Mouse (Mus musculus): ENCODE measurements around the gene Wdfy1. TPM values are rescaled to one million over a fixed set of nuclear protein-coding genes. Genes with fewer than 3 reads are reported as not detected.

The Wdfy1 gene
- polyA plus RNA-seq, 3 experiments from 2014 or later = 20.1 to 33.5 (median 22.2) TPM

- no peak for ATAC-seq
Measured at GRCm38 (mm10) chr1:79710216-79710615, 65.7 kb downstream of the Wdfy1 start.

GRCm38 (mm10) chr1:79707383-79707782 lies 68.6 kb downstream of the Wdfy1 start:
- ATAC-seq = no peak

GRCm38 (mm10) chr1:79706707-79707106 lies 69.2 kb downstream of the Wdfy1 start:
- no peak for ATAC-seq

- no peak for ATAC-seq
Measured at GRCm38 (mm10) chr1:79704672-79705071, 71.3 kb downstream of the Wdfy1 start.

DNA sequence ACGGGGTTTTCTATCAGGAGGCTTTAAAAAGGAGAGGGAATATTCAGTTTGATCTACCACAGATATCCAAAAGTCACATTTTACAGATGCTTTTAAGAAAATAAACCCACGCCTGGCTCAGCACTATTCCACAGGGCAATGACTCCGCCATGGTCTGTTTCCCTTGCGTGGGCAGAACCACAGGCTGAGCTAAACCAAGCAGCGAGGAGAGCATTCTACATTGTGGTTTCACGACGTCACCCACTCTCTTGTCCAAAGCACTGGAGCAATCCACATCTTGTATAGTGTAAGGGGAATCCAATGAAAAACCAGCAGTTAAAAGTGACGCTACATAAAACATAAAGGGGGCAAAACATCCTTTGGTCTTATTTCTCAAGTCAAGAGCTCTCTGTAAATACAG lies 72.4 kb downstream of the Wdfy1 start:
- ATAC-seq = peak; percentile 47

GRCm38 (mm10) chr1:79698506-79698905 lies 77.4 kb downstream of the Wdfy1 start:
- ATAC-seq = no peak

DNA sequence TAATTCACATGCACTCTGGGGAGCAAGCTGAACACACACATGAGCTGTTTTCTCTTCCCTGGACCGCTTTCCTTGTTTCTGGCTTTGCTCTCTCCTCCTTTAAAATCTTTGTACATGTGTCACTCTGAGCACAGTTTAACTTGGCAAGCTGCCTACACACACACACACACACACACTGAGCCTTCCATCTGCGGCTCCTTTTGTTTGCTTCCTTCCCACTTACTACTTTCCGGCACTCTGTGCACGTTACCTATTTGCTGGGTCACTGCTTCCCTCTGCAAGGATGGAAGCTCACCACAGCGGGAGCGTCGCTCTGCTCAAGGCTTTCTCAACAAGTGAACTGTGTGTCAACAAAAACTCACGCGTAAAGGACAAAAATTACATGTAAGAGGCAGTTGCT lies 78.6 kb downstream of the Wdfy1 start:
- ATAC-seq = no peak

- no peak for ATAC-seq
Measured at GRCm38 (mm10) chr1:79696933-79697332, 79.0 kb downstream of the Wdfy1 start.

DNA sequence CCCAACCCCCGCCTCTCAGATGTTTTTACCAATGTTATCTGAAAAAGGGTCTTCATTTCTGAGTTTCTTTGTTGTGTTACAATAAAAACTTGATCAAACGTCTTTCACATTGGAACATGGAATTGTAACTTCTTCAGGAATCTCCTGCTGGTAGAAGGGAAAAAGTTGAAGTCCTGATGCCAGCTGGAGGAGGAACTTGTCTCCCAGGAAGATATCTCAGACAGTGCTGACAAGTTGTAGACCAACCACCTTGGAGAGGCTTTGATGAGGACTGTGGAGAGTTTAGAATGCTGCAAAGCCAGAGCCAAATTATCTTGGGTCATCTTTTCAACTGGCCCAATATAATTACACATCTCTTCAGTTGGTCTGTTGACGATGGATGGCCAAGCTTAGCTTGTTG lies 83.5 kb downstream of the Wdfy1 start:
- no peak for ATAC-seq

DNA sequence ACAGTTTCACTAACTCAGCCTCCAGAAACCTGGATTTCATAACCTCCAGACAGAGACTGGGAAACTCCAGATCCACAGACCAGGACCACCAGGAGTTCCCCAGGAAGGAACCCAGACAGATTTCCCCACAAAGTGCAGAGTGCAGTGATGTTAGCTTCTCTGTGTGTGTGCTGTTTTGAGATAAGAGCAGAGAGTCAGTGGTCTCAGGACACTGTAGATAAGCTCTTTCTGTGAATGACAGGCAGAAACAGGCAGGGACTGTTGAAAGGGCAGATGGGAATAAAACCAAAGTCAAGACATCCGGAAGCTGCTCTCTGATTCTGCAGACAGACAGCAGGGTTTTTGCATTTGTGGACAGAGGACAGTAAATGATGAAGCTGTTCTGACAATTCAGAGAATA lies 88.7 kb downstream of the Wdfy1 start:
- ATAC-seq = no peak

DNA sequence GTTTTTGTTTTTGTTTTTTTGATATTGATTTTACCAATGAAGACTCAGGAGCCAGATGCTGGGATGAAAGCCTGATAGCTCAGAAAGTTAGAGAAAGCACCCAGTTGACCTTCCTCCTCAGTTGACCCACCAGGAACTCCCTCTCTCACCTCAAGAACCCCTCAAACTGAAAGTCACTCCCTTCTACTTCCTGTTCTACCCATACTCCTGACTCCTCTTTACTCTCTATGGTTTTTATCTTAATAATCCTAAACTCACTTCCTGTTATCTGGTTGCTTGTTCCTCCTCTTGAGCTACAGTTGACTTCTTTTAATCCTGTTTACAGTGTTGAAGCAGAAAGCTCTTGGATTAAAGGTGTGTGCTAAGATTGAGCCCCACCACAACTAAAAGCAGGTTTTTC lies 91.9 kb downstream of the Wdfy1 start:
- peak; percentile 69 for ATAC-seq

GRCm38 (mm10) chr1:79682936-79683335 lies 93.0 kb downstream of the Wdfy1 start:
- peak; percentile 47 for ATAC-seq

DNA sequence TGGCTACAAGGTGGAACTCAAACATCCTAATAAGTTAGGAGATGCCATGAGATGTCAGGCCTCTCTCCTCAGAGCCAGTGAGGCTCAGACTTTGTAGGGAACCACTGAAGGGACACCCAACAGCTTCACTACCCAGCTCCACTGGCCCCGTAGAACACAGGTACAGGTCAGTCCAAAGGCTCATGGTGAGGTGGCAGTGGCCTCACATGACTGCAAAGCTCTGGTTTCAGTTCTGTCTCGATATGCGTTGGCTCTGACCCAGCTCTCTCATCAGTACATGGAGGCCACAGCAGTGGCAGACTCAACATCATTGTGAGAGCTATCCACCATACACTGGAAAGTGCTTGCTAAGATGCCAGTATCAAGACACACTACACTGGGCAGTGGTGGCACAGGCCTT lies 95.2 kb downstream of the Wdfy1 start:
- no peak for ATAC-seq

DNA sequence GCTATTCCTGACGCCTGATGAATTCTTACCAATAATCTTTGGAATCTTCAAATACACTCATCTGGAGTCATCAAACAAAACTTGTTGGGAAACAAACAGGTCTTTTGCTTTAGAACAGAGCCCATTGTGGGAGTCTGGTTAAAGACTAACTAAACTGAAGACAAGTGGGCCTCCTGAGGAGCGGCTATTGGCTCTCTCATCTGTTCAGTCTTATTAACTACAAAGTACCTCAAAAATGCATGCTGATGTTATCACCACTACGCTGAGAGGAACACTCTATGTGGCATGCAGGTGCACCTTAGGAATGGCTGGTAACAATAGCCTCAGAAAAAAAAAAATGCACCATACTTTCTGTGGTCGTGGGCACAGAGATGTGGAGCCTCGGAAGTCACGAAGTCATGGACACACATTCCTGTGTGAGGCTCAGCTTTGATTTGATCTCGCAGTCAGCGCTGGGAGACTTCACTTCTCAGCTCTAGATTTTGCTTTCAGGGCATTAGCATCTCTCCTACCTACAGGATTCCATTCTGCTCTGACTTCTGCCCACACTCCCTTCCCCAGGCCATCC lies 97.7 kb downstream of the Wdfy1 start:
- ATAC-seq = no peak

DNA sequence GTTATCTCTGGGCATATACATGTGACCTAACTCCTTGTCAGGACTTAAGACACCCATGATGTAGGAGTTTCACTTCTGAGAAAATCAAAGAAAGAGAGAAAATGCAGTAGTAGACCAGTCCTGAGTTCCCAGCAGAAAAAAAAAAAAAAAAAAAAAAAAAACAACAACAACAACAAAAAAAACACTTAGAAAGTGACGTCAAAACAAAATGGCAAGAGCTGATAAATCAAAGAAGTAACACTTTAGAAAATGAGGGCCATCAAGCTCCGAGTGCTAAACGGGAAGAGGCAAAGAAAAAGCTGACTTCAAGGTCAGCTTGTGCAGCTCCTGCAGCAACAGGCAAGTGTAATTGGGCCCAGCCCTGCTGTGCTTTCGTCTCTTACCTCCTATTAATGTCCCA lies 100.2 kb downstream of the Wdfy1 start:
- no peak for ATAC-seq

GRCm38 (mm10) chr1:79671543-79672337 lies 104.2 kb downstream of the Wdfy1 start, which contains the start of gene Ap1s3:
TSS of gene Ap1s3 (minus strand) at chr1:79671972.
- peak; percentile 93 for ATAC-seq

- ATAC-seq = peak; percentile 48
Measured at GRCm38 (mm10) chr1:79671196-79671542, 104.8 kb downstream of the Wdfy1 start.

DNA sequence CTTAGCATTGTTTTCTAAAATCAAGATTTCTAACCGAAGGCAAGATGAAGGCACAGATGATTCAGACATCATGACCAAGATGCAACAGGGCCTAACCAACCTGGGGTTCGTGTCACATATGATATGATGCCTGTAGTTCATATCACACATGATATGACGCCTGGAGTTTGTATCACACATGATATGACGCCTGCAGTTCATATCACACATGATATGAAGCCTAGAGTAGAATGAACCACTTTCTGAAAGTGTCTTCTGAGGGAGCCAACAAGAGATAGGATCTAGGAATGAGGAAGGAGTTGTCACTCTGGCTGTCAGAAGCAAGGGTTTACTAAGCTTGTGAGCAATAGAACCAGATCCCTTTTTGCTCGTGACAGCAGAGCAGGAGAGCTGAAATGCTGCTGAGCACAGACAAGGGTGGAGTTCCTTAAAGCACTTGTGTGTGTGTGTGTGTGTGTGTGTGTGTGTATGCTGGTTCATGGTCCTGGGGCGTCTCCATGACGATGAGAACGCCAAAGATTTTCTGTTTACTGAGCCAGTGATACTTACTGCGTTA lies 106.4 kb downstream of the Wdfy1 start:
- no peak for ATAC-seq

GRCm38 (mm10) chr1:79664911-79665310 lies 111.0 kb downstream of the Wdfy1 start:
- no peak for ATAC-seq

- ATAC-seq = no peak
Measured at GRCm38 (mm10) chr1:79659598-79659997, 116.3 kb downstream of the Wdfy1 start.

DNA sequence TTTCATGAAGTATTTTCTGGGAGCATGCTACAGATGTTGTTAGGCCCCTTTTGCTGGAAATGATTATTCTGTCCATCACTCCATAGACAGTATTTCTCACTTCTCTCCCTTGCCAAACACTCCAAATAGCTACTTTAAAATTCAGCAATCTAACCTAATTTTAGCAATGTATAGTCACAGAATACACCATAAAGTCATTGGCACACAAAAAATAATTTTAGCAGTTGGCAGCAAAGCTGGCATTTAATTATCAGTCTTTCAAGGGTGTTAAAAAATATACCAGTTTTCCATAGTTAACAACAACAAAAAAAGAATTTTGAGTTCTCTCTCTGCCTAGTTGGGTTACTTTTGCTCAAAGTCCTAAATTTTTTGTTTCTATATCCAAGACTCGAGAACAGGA lies 118.5 kb downstream of the Wdfy1 start:
- ATAC-seq = no peak

DNA sequence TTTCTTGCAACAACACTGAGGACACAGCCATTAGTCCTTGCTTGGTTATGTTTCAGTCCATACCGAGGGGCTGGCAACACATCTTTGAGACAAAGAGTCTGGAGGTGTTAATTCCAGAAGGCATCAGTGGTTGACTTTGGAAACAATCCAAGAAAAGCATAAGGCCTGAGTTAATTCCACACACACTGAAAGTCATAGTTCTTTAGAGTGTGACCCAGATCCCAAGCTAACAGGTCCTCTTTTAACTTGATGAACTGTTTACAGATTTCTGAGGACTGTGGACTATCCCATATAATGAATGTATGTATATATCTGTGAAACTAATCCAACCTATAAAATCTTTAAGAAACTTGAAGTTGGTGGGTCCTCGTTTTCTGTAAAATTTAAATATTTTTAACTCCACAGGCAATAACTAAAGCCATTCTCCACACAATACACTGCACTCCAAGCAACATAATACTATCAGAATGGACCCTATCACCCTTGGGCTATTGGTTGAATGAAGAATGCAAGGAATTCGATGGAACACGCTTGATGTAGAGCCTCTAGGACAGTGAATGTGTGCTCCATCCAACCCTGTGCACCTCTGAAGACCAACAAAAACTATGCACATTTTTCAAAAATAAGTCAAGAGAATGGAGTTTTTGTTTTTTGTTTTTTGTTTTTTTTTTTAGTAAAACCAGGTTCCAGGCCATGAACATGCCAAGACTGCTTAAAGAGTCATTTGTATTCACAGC lies 120.0 kb downstream of the Wdfy1 start:
- no peak for ATAC-seq

DNA sequence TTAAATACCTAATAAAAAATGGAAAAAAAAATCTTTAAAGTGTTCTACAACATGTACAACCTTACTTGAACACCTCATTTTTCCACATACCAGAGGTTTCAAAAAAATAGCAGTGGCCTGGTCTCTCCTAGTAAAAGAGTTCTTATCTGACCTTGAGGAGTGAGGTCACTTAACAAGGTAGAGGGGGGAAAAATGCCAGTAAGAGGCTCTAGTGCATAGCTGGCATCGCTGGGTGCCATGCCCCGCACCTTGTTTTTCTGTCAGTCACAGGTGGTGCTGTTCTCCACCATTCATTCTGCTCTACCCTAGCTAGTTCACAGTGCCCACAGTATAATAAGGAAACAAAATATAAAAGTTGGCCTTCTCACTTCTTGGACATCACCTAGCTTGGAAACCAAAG lies 121.0 kb downstream of the Wdfy1 start:
- ATAC-seq = no peak
